Mouse (Mus musculus): ENCODE measurements around the gene Tmem100. TPM values are rescaled to one million over a fixed set of nuclear protein-coding genes. Genes with fewer than 3 reads are reported as not detected.

Gene Tmem100
- polyA plus RNA-seq, 1 experiment from 2014 or later: 17.7 TPM

- DNase-seq (ENCODE audit: low spot score): no peak
- ATAC-seq (replicated peaks; ENCODE audit: insufficient number of reproducible peaks, low FRiP score, low TSS enrichment, low read depth): no peak
- Histone ChIP-seq H3K9me3 (replicated peaks; ENCODE audit: control insufficient read depth, low read length) (no peaks in the 10 kb centered on the region; the same call in 1 of the 2 replicates), H3K36me3 (replicated peaks; ENCODE audit: control insufficient read depth, insufficient read depth, low read depth, low read length) (no peaks in the 10 kb centered on the region), H3K4me1 (ENCODE audit: control insufficient read depth, insufficient read depth, low read length) (peaks cover 2% of the 10 kb centered on the region; the same call in 1 of the 2 replicates), H3K27ac (replicated peaks; ENCODE audit: low read depth, low read length) (no peak overlapping the region), H3K4me2 (ENCODE audit: low read depth, low read length) (no peak overlapping the region), H3K27me3 (ENCODE audit: control insufficient read depth, insufficient read depth, low read length) (no peaks in the 10 kb centered on the region), H3K9ac (replicated peaks; ENCODE audit: low read length) (no peak overlapping the region; the same call in 1 of the 2 replicates), H3K4me3 (ENCODE audit: low read depth, low read length) (no peak overlapping the region)
- WGBS: 31% methylated on average over 5 of the region's 5 CpGs
Measured at GRCm38 (mm10) chr11:90033442-90033841, 3.3 kb downstream of the Tmem100 start.

GRCm38 (mm10) chr11:90034646-90035045 lies 4.5 kb downstream of the Tmem100 start:
- Histone ChIP-seq H3K36me3 (replicated peaks; ENCODE audit: control insufficient read depth, insufficient read depth, low read depth, low read length) (no peaks in the 10 kb centered on the region), H3K9me3 (replicated peaks; ENCODE audit: control insufficient read depth, low read length) (no peaks in the 10 kb centered on the region; the same call in 1 of the 2 replicates), H3K27ac (replicated peaks; ENCODE audit: low read depth, low read length) (no peak overlapping the region), H3K27me3 (ENCODE audit: control insufficient read depth, insufficient read depth, low read length) (no peaks in the 10 kb centered on the region), H3K4me3 (ENCODE audit: low read depth, low read length) (no peak overlapping the region), H3K4me1 (ENCODE audit: control insufficient read depth, insufficient read depth, low read length) (peaks cover 2% of the 10 kb centered on the region; the same call in 1 of the 2 replicates), H3K9ac (replicated peaks; ENCODE audit: low read length) (no peak overlapping the region), H3K4me2 (ENCODE audit: low read depth, low read length) (no peak overlapping the region)
- ATAC-seq (replicated peaks; ENCODE audit: insufficient number of reproducible peaks, low FRiP score, low TSS enrichment, low read depth): no peak
- no peak for DNase-seq (ENCODE audit: low spot score)
- 91% methylated on average over 12 of the region's 12 CpGs for WGBS

- H3K9ac ChIP-seq (replicated peaks; ENCODE audit: low read length): no peak overlapping the region
- no peak for DNase-seq (ENCODE audit: low spot score)
- no peak overlapping the region for H3K4me2 ChIP-seq (ENCODE audit: low read depth, low read length)
- H3K4me1 ChIP-seq (ENCODE audit: control insufficient read depth, insufficient read depth, low read length): peaks cover 2% of the 10 kb centered on the region; the same call in 1 of the 2 replicates
- H3K36me3 ChIP-seq (replicated peaks; ENCODE audit: control insufficient read depth, insufficient read depth, low read depth, low read length): no peaks in the 10 kb centered on the region
- 91% methylated on average over 14 of the region's 14 CpGs for WGBS
- H3K27me3 ChIP-seq (ENCODE audit: control insufficient read depth, insufficient read depth, low read length): no peaks in the 10 kb centered on the region
- no peak overlapping the region for H3K4me3 ChIP-seq (ENCODE audit: low read depth, low read length)
- H3K9me3 ChIP-seq (replicated peaks; ENCODE audit: control insufficient read depth, low read length): no peaks in the 10 kb centered on the region; the same call in 1 of the 2 replicates
- H3K27ac ChIP-seq (replicated peaks; ENCODE audit: low read depth, low read length): no peak overlapping the region
- ATAC-seq (replicated peaks; ENCODE audit: insufficient number of reproducible peaks, low FRiP score, low TSS enrichment, low read depth): no peak
Measured at GRCm38 (mm10) chr11:90035532-90035931, 5.4 kb downstream of the Tmem100 start.

GRCm38 (mm10) chr11:90036416-90036815 lies 6.3 kb downstream of the Tmem100 start:
- Histone ChIP-seq H3K9ac (replicated peaks; ENCODE audit: low read length) (no peak overlapping the region), H3K9me3 (replicated peaks; ENCODE audit: control insufficient read depth, low read length) (no peaks in the 10 kb centered on the region; the same call in 1 of the 2 replicates), H3K27me3 (ENCODE audit: control insufficient read depth, insufficient read depth, low read length) (no peaks in the 10 kb centered on the region), H3K4me1 (ENCODE audit: control insufficient read depth, insufficient read depth, low read length) (peaks cover 2% of the 10 kb centered on the region; the same call in 1 of the 2 replicates), H3K36me3 (replicated peaks; ENCODE audit: control insufficient read depth, insufficient read depth, low read depth, low read length) (no peaks in the 10 kb centered on the region), H3K27ac (replicated peaks; ENCODE audit: low read depth, low read length) (no peak overlapping the region), H3K4me2 (ENCODE audit: low read depth, low read length) (no peak overlapping the region), H3K4me3 (ENCODE audit: low read depth, low read length) (no peak overlapping the region)
- DNase-seq (ENCODE audit: low spot score) (no peak), ATAC-seq (replicated peaks; ENCODE audit: insufficient number of reproducible peaks, low FRiP score, low TSS enrichment, low read depth) (no peak)
- WGBS: 86% methylated on average over 4 of the region's 4 CpGs

GRCm38 (mm10) chr11:90038022-90038421 lies 7.9 kb downstream of the Tmem100 start:
- Histone ChIP-seq H3K9ac (replicated peaks; ENCODE audit: low read length) (no peak overlapping the region), H3K4me2 (ENCODE audit: low read depth, low read length) (no peak overlapping the region), H3K36me3 (replicated peaks; ENCODE audit: control insufficient read depth, insufficient read depth, low read depth, low read length) (no peaks in the 10 kb centered on the region), H3K9me3 (replicated peaks; ENCODE audit: control insufficient read depth, low read length) (no peaks in the 10 kb centered on the region; the same call in 1 of the 2 replicates), H3K4me3 (ENCODE audit: low read depth, low read length) (no peak overlapping the region), H3K27ac (replicated peaks; ENCODE audit: low read depth, low read length) (no peak overlapping the region), H3K4me1 (ENCODE audit: control insufficient read depth, insufficient read depth, low read length) (no peaks in the 10 kb centered on the region), H3K27me3 (ENCODE audit: control insufficient read depth, insufficient read depth, low read length) (no peaks in the 10 kb centered on the region)
- DNase-seq (ENCODE audit: low spot score) (peak; percentile 76), ATAC-seq (replicated peaks; ENCODE audit: insufficient number of reproducible peaks, low FRiP score, low TSS enrichment, low read depth) (no peak)
- WGBS: 22% methylated on average over 5 of the region's 5 CpGs

- H3K9ac ChIP-seq (replicated peaks; ENCODE audit: low read length): no peak overlapping the region
- no peak for ATAC-seq (replicated peaks; ENCODE audit: insufficient number of reproducible peaks, low FRiP score, low TSS enrichment, low read depth)
- H3K27me3 ChIP-seq (ENCODE audit: control insufficient read depth, insufficient read depth, low read length): no peaks in the 10 kb centered on the region
- H3K4me2 ChIP-seq (ENCODE audit: low read depth, low read length): no peak overlapping the region
- no peaks in the 10 kb centered on the region for H3K4me1 ChIP-seq (ENCODE audit: control insufficient read depth, insufficient read depth, low read length)
- no peaks in the 10 kb centered on the region for H3K9me3 ChIP-seq (replicated peaks; ENCODE audit: control insufficient read depth, low read length)
- DNase-seq (ENCODE audit: low spot score): no peak
- H3K4me3 ChIP-seq (ENCODE audit: low read depth, low read length): no peak overlapping the region
- no peak overlapping the region for H3K27ac ChIP-seq (replicated peaks; ENCODE audit: low read depth, low read length)
- no peaks in the 10 kb centered on the region for H3K36me3 ChIP-seq (replicated peaks; ENCODE audit: control insufficient read depth, insufficient read depth, low read depth, low read length)
- 85% methylated on average over 4 of the region's 4 CpGs for WGBS
Measured at GRCm38 (mm10) chr11:90044459-90044858, 14.3 kb downstream of the Tmem100 start.

GRCm38 (mm10) chr11:90046211-90046610 lies 16.1 kb downstream of the Tmem100 start:
- Histone ChIP-seq H3K9me3 (replicated peaks; ENCODE audit: control insufficient read depth, low read length) (no peaks in the 10 kb centered on the region), H3K36me3 (replicated peaks; ENCODE audit: control insufficient read depth, insufficient read depth, low read depth, low read length) (no peaks in the 10 kb centered on the region), H3K27ac (replicated peaks; ENCODE audit: low read depth, low read length) (no peak overlapping the region), H3K9ac (replicated peaks; ENCODE audit: low read length) (no peak overlapping the region), H3K27me3 (ENCODE audit: control insufficient read depth, insufficient read depth, low read length) (no peaks in the 10 kb centered on the region), H3K4me3 (ENCODE audit: low read depth, low read length) (no peak overlapping the region), H3K4me1 (ENCODE audit: control insufficient read depth, insufficient read depth, low read length) (no peaks in the 10 kb centered on the region), H3K4me2 (ENCODE audit: low read depth, low read length) (no peak overlapping the region)
- ATAC-seq (replicated peaks; ENCODE audit: insufficient number of reproducible peaks, low FRiP score, low TSS enrichment, low read depth): no peak
- WGBS: 26% methylated on average over 7 of the region's 7 CpGs
- no peak for DNase-seq (ENCODE audit: low spot score)

GRCm38 (mm10) chr11:90047271-90047670 lies 17.1 kb downstream of the Tmem100 start:
- no peaks in the 10 kb centered on the region for H3K4me1 ChIP-seq (ENCODE audit: control insufficient read depth, insufficient read depth, low read length)
- ATAC-seq (replicated peaks; ENCODE audit: insufficient number of reproducible peaks, low FRiP score, low TSS enrichment, low read depth) (no peak), DNase-seq (ENCODE audit: low spot score) (no peak)
- H3K9ac ChIP-seq (replicated peaks; ENCODE audit: low read length): no peak overlapping the region
- no peak overlapping the region for H3K27ac ChIP-seq (replicated peaks; ENCODE audit: low read depth, low read length)
- no peaks in the 10 kb centered on the region for H3K36me3 ChIP-seq (replicated peaks; ENCODE audit: control insufficient read depth, insufficient read depth, low read depth, low read length)
- H3K4me2 ChIP-seq (ENCODE audit: low read depth, low read length): no peak overlapping the region
- 86% methylated on average over 9 of the region's 9 CpGs for WGBS
- H3K9me3 ChIP-seq (replicated peaks; ENCODE audit: control insufficient read depth, low read length): no peaks in the 10 kb centered on the region
- no peak overlapping the region for H3K4me3 ChIP-seq (ENCODE audit: low read depth, low read length)
- no peaks in the 10 kb centered on the region for H3K27me3 ChIP-seq (ENCODE audit: control insufficient read depth, insufficient read depth, low read length)

Data from embryonic facial prominence, embryonic 11.5 days (tissue).